Mouse (Mus musculus) ES-E14 (cell line): ENCODE results near the gene Bad. TPM values are rescaled to one million over a fixed set of nuclear protein-coding genes. Genes with fewer than 3 reads are reported as not detected.
A peak's percentile ranks its signal among the peaks of the same experiment; 100 is the strongest.
"Not testable (repeated sequence)": the region's sequence is repeated elsewhere in the genome, so short reads cannot be mapped to it uniquely, and the experiment has no call there.

Source experiments
- DNase-seq: peaks from one replicate; pipeline ENCODE4 v3.0.0-alpha.2; 2013; ENCODE audit warnings: low read depth, low spot score
- H3K27ac ChIP-seq: 2 replicates; pipeline ENCODE4 v1.5.1; 2012; ENCODE audit warnings: low read depth, mild to moderate bottlenecking, low read length, moderate library complexity, mixed read lengths; ENCODE audit not compliant: poor library complexity, insufficient read depth, severe bottlenecking
- H3K36me3 ChIP-seq: 2 replicates; pipeline ENCODE4 v1.6.1; 2012; ENCODE audit warnings: mild to moderate bottlenecking, low read length, moderate library complexity, mixed read lengths; ENCODE audit not compliant: control insufficient read depth, poor library complexity, insufficient read depth, severe bottlenecking
- H3K4me1 ChIP-seq, 2 experiments: fragments of 150-350 bp in 1 of 2; sonication (generic) in 1 of 2; 2 replicates each; pipeline ENCODE4 v1.6.1; 2012; ENCODE audit warnings: low read length in 2 of 2, mild to moderate bottlenecking in 1 of 2, mixed read lengths in 1 of 2; ENCODE audit not compliant: control insufficient read depth in 2 of 2, insufficient read depth in 2 of 2, poor library complexity in 1 of 2
- H3K4me3 ChIP-seq, 2 experiments: fragments of 150-350 bp in 1 of 2; sonication (generic) in 1 of 2; 2 replicates each; pipeline ENCODE4 v1.5.1; 2012; ENCODE audit warnings: low read length in 2 of 2, low read depth in 1 of 2, mild to moderate bottlenecking in 1 of 2, mixed read lengths in 1 of 2; ENCODE audit not compliant: insufficient read depth in 1 of 2, poor library complexity in 1 of 2, severe bottlenecking in 1 of 2
- H3K9ac ChIP-seq: 2 replicates; pipeline ENCODE4 v1.6.1; 2012; ENCODE audit warnings: low read depth, mild to moderate bottlenecking, low read length, mixed read lengths; ENCODE audit not compliant: poor library complexity, insufficient read depth, severe bottlenecking
- H3K9me3 ChIP-seq: fragments of 150-350 bp; sonication (generic); 2 replicates; pipeline ENCODE4 v1.6.1; 2012; ENCODE audit warnings: low read depth, mild to moderate bottlenecking, low read length; ENCODE audit not compliant: control insufficient read depth, insufficient read depth
- CHD2 ChIP-seq: IDR thresholded peaks from 2 replicates; pipeline ENCODE4 v1.6.1; 2014; ENCODE audit warnings: mild to moderate bottlenecking, low read depth, low read length, inconsistent platforms
- HCFC1 ChIP-seq: IDR thresholded peaks from 2 replicates; pipeline ENCODE4 v1.6.1; 2012; ENCODE audit warnings: low read length, inconsistent platforms, borderline replicate concordance; ENCODE audit not compliant: insufficient read depth
- MAFK ChIP-seq: IDR thresholded peaks from 2 replicates; pipeline ENCODE4 v1.6.1; 2014; ENCODE audit warnings: mild to moderate bottlenecking, low read depth, low read length, inconsistent platforms; ENCODE audit not compliant: insufficient read depth
- ZC3H11A ChIP-seq: IDR thresholded peaks from 2 replicates; pipeline ENCODE4 v1.6.1; 2012; ENCODE audit warnings: low read depth, mild to moderate bottlenecking, inconsistent platforms, low read length, borderline replicate concordance
- ZNF384 ChIP-seq: IDR thresholded peaks from 2 replicates; pipeline ENCODE4 v1.6.1; 2012; ENCODE audit warnings: low read depth, low read length, inconsistent platforms
- in situ Hi-C, 2 experiments: fragments of 600-800 bp; cut with MboI; formaldehyde crosslinking; loops; one replicate each; pipeline ENCODE4 v1.15.1; 2025; ENCODE audit warnings: low sequenced_read_pairs in 2 of 2, inconsistent platforms in 1 of 2; ENCODE audit not compliant: unreplicated experiment in 2 of 2
- total RNA-seq: library from RNA; depleted of rRNA; stranded (reverse); fragments of 300-350 nt; gene quantifications from 2 replicates; pipeline ENCODE4 v1.2.3, GENCODE M21; 2012

Gene Bad
- total RNA-seq, 1 experiment: 22.9 TPM

- Histone ChIP-seq H3K27ac (no peak overlapping the region), H3K9me3 (no peaks in the 10 kb centered on the region), H3K9ac (no peak overlapping the region), H3K4me1 (peaks cover 0 to 4% of the 10 kb centered on the region in 2 experiments; a peak in 2 of 4 replicates), H3K4me3 (no peak overlapping the region), H3K36me3 (peaks cover 26% of the 10 kb centered on the region)
- TF ChIP-seq ZNF384 (no peak), CHD2 (no peak), HCFC1 (no peak), MAFK (no peak), ZC3H11A (no peak)
- no peak for DNase-seq
- in situ Hi-C loops: no loop called here
Observed at GRCm38 (mm10) chr19:6907094-6907493, 34.6 kb upstream of the Bad start.

GRCm38 (mm10) chr19:6907811-6908540 is 33.7 kb upstream of the Bad start:
- no peak for DNase-seq
- in situ Hi-C loops: no loop called here
- 0 out of 2 replicates have a peak overlapping the region, but pooled peaks have one; percentile 2 for H3K9ac ChIP-seq

GRCm38 (mm10) chr19:6909021-6909420 is 32.6 kb upstream of the Bad start:
- 0 out of 2 replicates have a peak overlapping the region, but pooled peaks have one; percentile 93 for H3K27ac ChIP-seq
- no peak for DNase-seq
- TF ChIP-seq ZNF384 (no peak), CHD2 (no peak), MAFK (no peak), HCFC1 (no peak), ZC3H11A (no peak)
- H3K9me3 ChIP-seq: no peaks in the 10 kb centered on the region
- peak overlapping the region; percentile 76 to 93 for H3K4me3 ChIP-seq
- H3K36me3 ChIP-seq: peaks cover 39% of the 10 kb centered on the region
- H3K4me1 ChIP-seq: peaks cover 0 to 4% of the 10 kb centered on the region in 2 experiments; a peak in 2 of 4 replicates
- in situ Hi-C loops: no loop called here
- H3K9ac ChIP-seq: peak overlapping the region; percentile 85

More at GRCm38 (mm10) chr19:6907811-6908540, 33.7 kb upstream of the Bad start:
- Histone ChIP-seq H3K27ac (no peak overlapping the region), H3K36me3 (peaks cover 34% of the 10 kb centered on the region), H3K9me3 (no peaks in the 10 kb centered on the region), H3K4me3 (no peak overlapping the region), H3K4me1 (peaks cover 0 to 4% of the 10 kb centered on the region in 2 experiments; a peak in 2 of 4 replicates)
- no peak for TF ChIP-seq ZNF384
- no peak for TF ChIP-seq HCFC1
- TF ChIP-seq ZC3H11A: no peak
- TF ChIP-seq CHD2: no peak

GRCm38 (mm10) chr19:6909507-6910289 is 32.0 kb upstream of the Bad start, which contains the start of the genes Trmt112 and Prdx5:
Trmt112 (plus strand) TSS chr19:6909698.
Prdx5 (minus strand) TSS chr19:6910106.
- peak; percentile 77 for DNase-seq
- in situ Hi-C loops: no loop called here
- Histone ChIP-seq H3K9me3 (no peaks in the 10 kb centered on the region), H3K36me3 (peaks cover 39% of the 10 kb centered on the region), H3K9ac (peak within 1 kb of the TSS; percentile 85), H3K4me1 (peaks cover 0 to 4% of the 10 kb centered on the region in 2 experiments; a peak in 2 of 4 replicates), H3K4me3 (peak within 1 kb of the TSS; percentile 76 to 93), H3K27ac (peak within 1 kb of the TSS; percentile 93)
- TF ChIP-seq ZNF384 (no peak), HCFC1 (peak; percentile 80)

- peak overlapping the region; percentile 93 for H3K27ac ChIP-seq
- in situ Hi-C loops, DNase-seq, H3K9me3 ChIP-seq, H3K4me1 ChIP-seq: not testable (repeated sequence)
- H3K4me3 ChIP-seq: peak overlapping the region; percentile 76 to 93
- peaks cover 39% of the 10 kb centered on the region for H3K36me3 ChIP-seq
- H3K9ac ChIP-seq: peak overlapping the region; percentile 84
Observed at GRCm38 (mm10) chr19:6910306-6910705, 31.4 kb upstream of the Bad start.
